Mouse (Mus musculus) A20 (cell line): Measurements from ENCODE around the gene Cbx8.

ENCODE experiments used
- DNase-seq: peaks from one replicate; pipeline ENCODE4 v3.0.0-alpha.2; 2011; ENCODE audit warnings: low read depth, low spot score

Cbx8 gene

GRCm38 (mm10) chr11:118992781-118993180 lies 48.0 kb downstream of the Cbx8 start:
- no peak for DNase-seq

- no peak for DNase-seq
These were observed 52.8 kb downstream of the Cbx8 start, which contains the start of gene Enpp7 for GRCm38 (mm10) chr11:118987999-118988398. TSS of gene Enpp7 (plus strand) at chr11:118988188.
